Mouse (Mus musculus): ENCODE measurements around the gene Ocel1.
"Not testable (repeated sequence)": the region's sequence is repeated elsewhere in the genome, so short reads cannot be mapped to it uniquely, and the experiment has no call there.

The Ocel1 gene

GRCm38 (mm10) chr8:71371236-71371848 is at the start of gene Ocel1:
TSS of gene Ocel1 (plus strand) at chr8:71371298.
- peak; percentile 98 for DNase-seq

- no peak for DNase-seq
Observed at GRCm38 (mm10) chr8:71322939-71323338, 48.2 kb upstream of the Ocel1 start.

- DNase-seq = peak; percentile 51
Observed at GRCm38 (mm10) chr8:71324848-71325247, 46.2 kb upstream of the Ocel1 start.

- DNase-seq = not testable (repeated sequence)
Observed at GRCm38 (mm10) chr8:71337834-71338233, 33.3 kb upstream of the Ocel1 start.

- peak; percentile 51 for DNase-seq
Observed at GRCm38 (mm10) chr8:71340625-71341024, 30.5 kb upstream of the Ocel1 start.

GRCm38 (mm10) chr8:71346581-71346980 is 24.5 kb upstream of the Ocel1 start:
- no peak for DNase-seq

GRCm38 (mm10) chr8:71351117-71351516 is 20.0 kb upstream of the Ocel1 start:
- no peak for DNase-seq

- DNase-seq = no peak
Observed at GRCm38 (mm10) chr8:71351520-71351919, 19.6 kb upstream of the Ocel1 start.

- DNase-seq = no peak
Observed at GRCm38 (mm10) chr8:71358026-71358425, 13.1 kb upstream of the Ocel1 start.

GRCm38 (mm10) chr8:71366771-71367528 is 4.1 kb upstream of the Ocel1 start, which contains the start of gene Use1:
TSS of gene Use1 (plus strand) at chr8:71366848.
- DNase-seq = peak; percentile 95

GRCm38 (mm10) chr8:71367529-71368176 is 3.4 kb upstream of the Ocel1 start:
- peak; percentile 19 for DNase-seq

GRCm38 (mm10) chr8:71368366-71368765 is 2.7 kb upstream of the Ocel1 start:
- DNase-seq = no peak

- DNase-seq = no peak
Observed at GRCm38 (mm10) chr8:71369040-71369718, 1.9 kb upstream of the Ocel1 start.

GRCm38 (mm10) chr8:71370711-71371235 is 325 bp upstream of the Ocel1 start:
- DNase-seq = no peak

GRCm38 (mm10) chr8:71372427-71372826 is 1.3 kb downstream of the Ocel1 start:
- DNase-seq = no peak

GRCm38 (mm10) chr8:71373000-71373399 is 1.9 kb downstream of the Ocel1 start:
- DNase-seq = no peak

- peak; percentile 63 for DNase-seq
Observed at GRCm38 (mm10) chr8:71374616-71375206, 3.6 kb downstream of the Ocel1 start.

- peak; percentile 79 for DNase-seq
Observed at GRCm38 (mm10) chr8:71375581-71376422, 4.7 kb downstream of the Ocel1 start.

- DNase-seq = no peak
Observed at GRCm38 (mm10) chr8:71376423-71377030, 5.4 kb downstream of the Ocel1 start.

GRCm38 (mm10) chr8:71379008-71379407 is 7.9 kb downstream of the Ocel1 start:
- no peak for DNase-seq

- no peak for DNase-seq
Observed at GRCm38 (mm10) chr8:71379512-71380075, 8.5 kb downstream of the Ocel1 start.

Data from lung, postnatal 10 days (tissue).